ENCODE assay signal across 17 mouse cellular contexts in genomic region chr10:86270254-86270653, GRCm38 (mm10). TPM values are rescaled to one million over a fixed set of nuclear protein-coding genes. Genes with fewer than 3 reads are reported as not detected.
DNase-seq lines count a peak whose midpoint lies in the region; TF ChIP-seq lines count a peak whose summit lies in the region.
"Had no signal": no experiment of that assay in that cellular context is flagged by ENCODE, and none has a peak within 500 bp of the region (broad histone marks: within the 10 kb centered on the region; RNA-seq: fewer than 3 reads in every experiment).

No protein-coding gene starts in this region.

- H3K27ac ChIP-seq in embryonic facial prominence, embryonic 10.5 days (replicated peaks) = no peak overlapping the region
- H3K27ac ChIP-seq: forebrain, embryonic 13.5 days; limb, embryonic 12.5 days; midbrain, embryonic 10.5 days; neural tube, embryonic 15.5 days had no signal

- no peaks in the 10 kb centered on the region for H3K36me3 ChIP-seq in C2C12 (ENCODE audit: control insufficient read depth, insufficient read depth)
- no peaks in the 10 kb centered on the region for H3K36me3 ChIP-seq in embryonic facial prominence, embryonic 10.5 days (replicated peaks)
- H3K36me3 ChIP-seq: hindbrain, embryonic 10.5 days; limb, embryonic 12.5 days; midbrain, embryonic 10.5 days; neural tube, embryonic 15.5 days had no signal

- H3K9me3 ChIP-seq in embryonic facial prominence, embryonic 10.5 days = no peaks in the 10 kb centered on the region
- H3K9me3 ChIP-seq: forebrain, embryonic 13.5 days; hindbrain, embryonic 10.5 days; limb, embryonic 12.5 days; midbrain, embryonic 10.5 days; neural tube, embryonic 15.5 days had no signal

- no peaks in the 10 kb centered on the region for H3K27me3 ChIP-seq in C2C12 (ENCODE audit: control insufficient read depth, insufficient read depth, insufficient read length)
- no peaks in the 10 kb centered on the region for H3K27me3 ChIP-seq in embryonic facial prominence, embryonic 10.5 days (replicated peaks; ENCODE audit: low read depth, poor library complexity, severe bottlenecking)
- H3K27me3 ChIP-seq: forebrain, embryonic 13.5 days; limb, embryonic 12.5 days; neural tube, embryonic 15.5 days had no signal

- 78% methylated on average over 3 of the region's 3 CpGs for WGBS in embryonic facial prominence, embryonic 10.5 days

- H3K4me3 ChIP-seq in C2C12 (ENCODE audit: insufficient read depth, poor library complexity, severe bottlenecking) = no peak overlapping the region
- no peak overlapping the region for H3K4me3 ChIP-seq in embryonic facial prominence, embryonic 10.5 days
- H3K4me3 ChIP-seq: forebrain, embryonic 13.5 days; hindbrain, embryonic 10.5 days; limb, embryonic 12.5 days; midbrain, embryonic 10.5 days; neural tube, embryonic 15.5 days had no signal

- peaks cover 15% of the 10 kb centered on the region for H3K4me1 ChIP-seq in embryonic facial prominence, embryonic 10.5 days
- H3K4me1 ChIP-seq: forebrain, embryonic 13.5 days; midbrain, embryonic 10.5 days; neural tube, embryonic 15.5 days had no signal

- no peaks in the 10 kb centered on the region for H3K79me3 ChIP-seq in C2C12 (ENCODE audit: low read depth)

- no peak for TF ChIP-seq CTCF in C2C12 (IDR thresholded peaks at IDR 0.05; ENCODE audit: control insufficient read depth, insufficient read depth, insufficient read length)

- intact Hi-C loops in heart, postnatal 36 days (cut with DNase I) = loop anchor here (5.0 kb wide), 2 partner anchors 88 to 133 kb away; no protein-coding TSS in a partner anchor

- no peak overlapping the region for H3ac ChIP-seq in C2C12 (ENCODE audit: control insufficient read depth, insufficient read length, low read depth)

- peak; percentile 73 for DNase-seq in heart, adult 8-10 months (ENCODE audit: low spot score)
- no peak for DNase-seq in heart, postnatal 36 days
- DNase-seq in kidney, postnatal 14 days = peak; percentile 27
- no peak for DNase-seq in kidney, adult 18-20 months
- DNase-seq in kidney, postnatal 36 days = peak; percentile 11 to 67
- no peak for DNase-seq in embryonic facial prominence, embryonic 10.5 days (ENCODE audit: low spot score)
- DNase-seq: adrenal gland, postnatal 25 days; cerebellum, adult 9-11 months; retina, postnatal 1 day; thymus, adult 18-20 months had no signal

- H3K79me2 ChIP-seq in C2C12 (ENCODE audit: control insufficient read depth, insufficient read depth) = no peaks in the 10 kb centered on the region

TF ChIP-seq in C2C12, 6 proteins besides CTCF, POLR2A, EP300 and RAD21:
- TF ChIP-seq MYOG (IDR thresholded peaks at IDR 0.05; ENCODE audit: control insufficient read depth, extremely low read depth, insufficient read length) = no peak
- TF ChIP-seq CEBPB (IDR thresholded peaks at IDR 0.05; ENCODE audit: low read depth) = peak; percentile 9
- no peak for TF ChIP-seq USF1 (IDR thresholded peaks at IDR 0.05; ENCODE audit: low read depth)
- TF ChIP-seq MYOD1 (IDR thresholded peaks at IDR 0.05; ENCODE audit: control insufficient read depth, insufficient read length, low read depth) = peak; percentile 53
- no peak for TF ChIP-seq FOSL1 (IDR thresholded peaks at IDR 0.05; ENCODE audit: insufficient read depth, low read length, poor library complexity, severe bottlenecking)
- TF ChIP-seq MAX (IDR thresholded peaks at IDR 0.05) = no peak
TF ChIP-seq in C2C12: peak in this region for 2.

RNA-seq across cellular contexts. Expression of gene Timp3, which starts 29.9 kb away (rescaled TPM):
- total RNA-seq in heart, adult 8-10 months (2022) = 100 to 1,000 TPM; 157 to 180 (median 176) TPM
- total RNA-seq in heart, postnatal 36 days (2021) = 100 to 1,000 TPM; 165 to 209 TPM
- polyA plus RNA-seq in C2C12 (2012; fragmentation: generic; extraction: Trizol) = 57.7 TPM
- 29.4 and 36.3 TPM in 2 replicates for polyA plus RNA-seq in embryonic facial prominence, embryonic 10.5 days (2016; fragmentation: Nextera tagmentation; extraction: Ambion mirVana)
- polyA plus RNA-seq: inflammation-experienced regulatory T-cells, adult 6 months had no signal

Comparison
In these comparisons a context has a peak if more than half of its experiments do, and no peak if none do; other contexts are left out.
1. DNase-seq: peak in heart, adult 8-10 months (single experiment), kidney, postnatal 14 days (single experiment) and kidney, postnatal 36 days (2 of 2); none in heart, postnatal 36 days (0 of 2), kidney, adult 18-20 months (single experiment) and embryonic facial prominence, embryonic 10.5 days (single experiment).